Mouse (Mus musculus): Measurements from ENCODE around the gene Tesc. TPM values are rescaled to one million over a fixed set of nuclear protein-coding genes. Genes with fewer than 3 reads are reported as not detected.

Tesc gene
- polyA plus RNA-seq, 1 experiment: 8.8 TPM

- no peak overlapping the region for H3K9ac ChIP-seq (ENCODE audit: low read depth, poor library complexity, severe bottlenecking)
Observed at GRCm38 (mm10) chr5:118015669-118016068, 11.9 kb upstream of the Tesc start.

DNA sequence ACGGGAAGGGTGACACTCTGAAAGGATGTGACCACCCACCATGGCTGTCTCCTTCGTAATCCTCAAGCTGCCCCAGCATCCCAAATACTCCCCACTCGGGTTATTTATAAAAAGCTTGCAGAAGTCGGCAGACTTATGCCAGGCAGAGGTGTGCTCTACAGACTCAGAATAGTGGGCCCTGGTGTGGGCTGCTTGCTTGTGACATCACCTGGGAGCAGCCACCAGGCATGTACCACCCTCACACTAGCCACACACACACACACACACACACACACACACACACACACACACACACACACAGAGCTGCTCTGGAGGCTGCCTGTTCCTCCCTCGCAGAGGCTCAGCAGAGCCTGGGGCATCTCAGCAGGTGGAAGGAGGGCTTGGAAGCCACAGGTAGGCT, 10.0 kb upstream of the Tesc start:
- H3K36me3 ChIP-seq (ENCODE audit: control insufficient read depth, insufficient read depth, low read length, poor library complexity, severe bottlenecking): no peaks in the 10 kb centered on the region
- H3K9me3 ChIP-seq (replicated peaks; ENCODE audit: control insufficient read depth, insufficient read depth, low read length, poor library complexity, severe bottlenecking): no peaks in the 10 kb centered on the region
- peaks cover 2% of the 10 kb centered on the region for H3K4me1 ChIP-seq (ENCODE audit: control insufficient read depth, insufficient read depth, low read length)
- no peaks in the 10 kb centered on the region for H3K27me3 ChIP-seq (ENCODE audit: control insufficient read depth, insufficient read depth, low read length, poor library complexity, severe bottlenecking)
- TF ChIP-seq CTCF (IDR thresholded peaks at IDR 0.05; ENCODE audit: low read depth, low read length): no peak
- TF ChIP-seq EP300 (IDR thresholded peaks at IDR 0.05; ENCODE audit: insufficient read depth, low read depth, low read length): no peak
- TF ChIP-seq POLR2A (IDR thresholded peaks at IDR 0.05; ENCODE audit: insufficient read depth, low read length): no peak
- no peak overlapping the region for H3K27ac ChIP-seq (ENCODE audit: insufficient read depth, low read length)
- no peak overlapping the region for H3K4me3 ChIP-seq (ENCODE audit: low read depth, low read length)
- no peak overlapping the region for H3K9ac ChIP-seq (ENCODE audit: low read depth, poor library complexity, severe bottlenecking)

More at GRCm38 (mm10) chr5:118015669-118016068, 11.9 kb upstream of the Tesc start:
- TF ChIP-seq CTCF (IDR thresholded peaks at IDR 0.05; ENCODE audit: low read depth, low read length) (no peak), EP300 (IDR thresholded peaks at IDR 0.05; ENCODE audit: insufficient read depth, low read depth, low read length) (no peak), POLR2A (IDR thresholded peaks at IDR 0.05; ENCODE audit: insufficient read depth, low read length) (no peak)
- Histone ChIP-seq H3K9me3 (replicated peaks; ENCODE audit: control insufficient read depth, insufficient read depth, low read length, poor library complexity, severe bottlenecking) (no peaks in the 10 kb centered on the region), H3K27ac (ENCODE audit: insufficient read depth, low read length) (no peak overlapping the region), H3K4me1 (ENCODE audit: control insufficient read depth, insufficient read depth, low read length) (peaks cover 2% of the 10 kb centered on the region), H3K27me3 (ENCODE audit: control insufficient read depth, insufficient read depth, low read length, poor library complexity, severe bottlenecking) (no peaks in the 10 kb centered on the region), H3K36me3 (ENCODE audit: control insufficient read depth, insufficient read depth, low read length, poor library complexity, severe bottlenecking) (no peaks in the 10 kb centered on the region), H3K4me3 (ENCODE audit: low read depth, low read length) (no peak overlapping the region)

- Histone ChIP-seq H3K9ac (ENCODE audit: low read depth, poor library complexity, severe bottlenecking) (no peak overlapping the region), H3K9me3 (replicated peaks; ENCODE audit: control insufficient read depth, insufficient read depth, low read length, poor library complexity, severe bottlenecking) (no peaks in the 10 kb centered on the region), H3K27ac (ENCODE audit: insufficient read depth, low read length) (no peak overlapping the region), H3K4me3 (ENCODE audit: low read depth, low read length) (no peak overlapping the region), H3K27me3 (ENCODE audit: control insufficient read depth, insufficient read depth, low read length, poor library complexity, severe bottlenecking) (no peaks in the 10 kb centered on the region), H3K36me3 (ENCODE audit: control insufficient read depth, insufficient read depth, low read length, poor library complexity, severe bottlenecking) (no peaks in the 10 kb centered on the region), H3K4me1 (ENCODE audit: control insufficient read depth, insufficient read depth, low read length) (no peaks in the 10 kb centered on the region)
- no peak for TF ChIP-seq POLR2A (IDR thresholded peaks at IDR 0.05; ENCODE audit: insufficient read depth, low read length)
- TF ChIP-seq EP300 (IDR thresholded peaks at IDR 0.05; ENCODE audit: insufficient read depth, low read depth, low read length): no peak
- TF ChIP-seq CTCF (IDR thresholded peaks at IDR 0.05; ENCODE audit: low read depth, low read length): no peak
Observed at GRCm38 (mm10) chr5:118019905-118020304, 7.6 kb upstream of the Tesc start.

DNA sequence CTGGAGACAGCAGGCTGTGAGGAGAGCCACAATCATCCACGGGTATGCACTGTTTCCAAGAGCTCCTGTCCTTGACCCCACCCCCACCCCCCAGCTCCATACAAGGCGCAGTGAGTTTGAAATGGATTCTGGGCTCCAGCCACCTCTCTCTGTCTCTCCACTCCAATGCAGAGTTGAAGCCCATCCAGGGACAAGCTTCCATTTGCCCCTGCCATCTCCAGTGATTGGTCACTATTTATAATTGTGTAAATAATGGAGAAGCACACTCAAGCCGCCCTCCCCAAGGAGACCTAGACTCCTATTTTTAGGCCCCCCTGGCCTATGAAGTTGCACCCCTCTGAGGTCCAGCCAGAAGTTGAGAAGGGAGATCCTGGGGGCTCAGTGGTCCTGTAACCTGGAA, 4.5 kb upstream of the Tesc start:
- no peaks in the 10 kb centered on the region for H3K36me3 ChIP-seq (ENCODE audit: control insufficient read depth, insufficient read depth, low read length, poor library complexity, severe bottlenecking)
- H3K27me3 ChIP-seq (ENCODE audit: control insufficient read depth, insufficient read depth, low read length, poor library complexity, severe bottlenecking): peaks cover 12% of the 10 kb centered on the region
- H3K27ac ChIP-seq (ENCODE audit: insufficient read depth, low read length): no peak overlapping the region
- TF ChIP-seq POLR2A (IDR thresholded peaks at IDR 0.05; ENCODE audit: insufficient read depth, low read length) (no peak), CTCF (IDR thresholded peaks at IDR 0.05; ENCODE audit: low read depth, low read length) (no peak), EP300 (IDR thresholded peaks at IDR 0.05; ENCODE audit: insufficient read depth, low read depth, low read length) (no peak)
- no peaks in the 10 kb centered on the region for H3K9me3 ChIP-seq (replicated peaks; ENCODE audit: control insufficient read depth, insufficient read depth, low read length, poor library complexity, severe bottlenecking)
- H3K9ac ChIP-seq (ENCODE audit: low read depth, poor library complexity, severe bottlenecking): no peak overlapping the region
- no peaks in the 10 kb centered on the region for H3K4me1 ChIP-seq (ENCODE audit: control insufficient read depth, insufficient read depth, low read length)
- no peak overlapping the region for H3K4me3 ChIP-seq (ENCODE audit: low read depth, low read length)

DNA sequence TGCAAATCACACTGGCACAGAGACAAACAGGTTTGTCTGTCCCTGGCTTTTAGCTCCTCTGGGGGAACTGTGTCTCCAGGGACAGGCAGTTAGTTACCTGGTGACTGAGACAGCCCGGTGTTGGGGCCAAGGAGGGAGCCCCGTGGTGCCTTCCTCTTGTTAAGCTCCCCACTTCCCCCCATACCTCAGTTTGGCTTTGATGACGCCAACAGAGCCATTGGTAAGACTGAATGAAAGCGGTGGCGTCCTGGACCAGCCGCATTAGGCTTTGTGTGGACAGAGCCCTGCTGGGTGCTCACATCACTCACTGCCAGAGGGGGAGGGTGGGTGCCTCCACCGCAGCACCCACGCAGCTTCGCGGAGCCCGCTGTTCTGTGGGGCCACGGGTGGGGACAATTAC, 1.7 kb upstream of the Tesc start:
- H3K4me3 ChIP-seq (ENCODE audit: low read depth, low read length): no peak overlapping the region

DNA sequence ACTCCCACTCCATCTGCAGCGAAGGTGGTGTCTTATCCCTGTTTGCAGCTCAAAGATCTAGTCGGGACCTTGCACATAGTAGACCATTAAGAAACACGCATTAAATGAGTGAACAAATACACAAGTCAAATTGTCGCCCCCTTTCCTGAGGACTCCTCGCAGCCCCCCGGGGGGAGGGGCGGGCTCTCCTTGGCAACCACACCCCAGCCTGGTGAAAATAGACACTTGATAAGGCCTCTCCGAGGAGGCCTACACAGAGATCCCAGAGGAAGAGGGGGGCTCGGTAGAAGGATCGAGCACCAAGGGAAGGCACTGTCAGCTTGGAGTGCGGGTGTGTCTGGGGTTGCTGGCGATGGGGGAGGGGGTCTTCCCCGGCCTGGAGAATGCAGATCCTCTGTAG, 1.2 kb upstream of the Tesc start:
- Histone ChIP-seq H3K9ac (ENCODE audit: low read depth, poor library complexity, severe bottlenecking) (no peak overlapping the region), H3K36me3 (ENCODE audit: control insufficient read depth, insufficient read depth, low read length, poor library complexity, severe bottlenecking) (no peaks in the 10 kb centered on the region), H3K4me1 (ENCODE audit: control insufficient read depth, insufficient read depth, low read length) (no peaks in the 10 kb centered on the region), H3K4me3 (ENCODE audit: low read depth, low read length) (no peak overlapping the region), H3K27ac (ENCODE audit: insufficient read depth, low read length) (no peak overlapping the region), H3K9me3 (replicated peaks; ENCODE audit: control insufficient read depth, insufficient read depth, low read length, poor library complexity, severe bottlenecking) (no peaks in the 10 kb centered on the region), H3K27me3 (ENCODE audit: control insufficient read depth, insufficient read depth, low read length, poor library complexity, severe bottlenecking) (peaks cover 19% of the 10 kb centered on the region)
- TF ChIP-seq EP300 (IDR thresholded peaks at IDR 0.05; ENCODE audit: insufficient read depth, low read depth, low read length): no peak
- TF ChIP-seq CTCF (IDR thresholded peaks at IDR 0.05; ENCODE audit: low read depth, low read length): no peak
- no peak for TF ChIP-seq POLR2A (IDR thresholded peaks at IDR 0.05; ENCODE audit: insufficient read depth, low read length)

More for the DNA sequence above, 1.7 kb upstream of the Tesc start:
- Histone ChIP-seq H3K9me3 (replicated peaks; ENCODE audit: control insufficient read depth, insufficient read depth, low read length, poor library complexity, severe bottlenecking) (no peaks in the 10 kb centered on the region), H3K27ac (ENCODE audit: insufficient read depth, low read length) (no peak overlapping the region), H3K36me3 (ENCODE audit: control insufficient read depth, insufficient read depth, low read length, poor library complexity, severe bottlenecking) (no peaks in the 10 kb centered on the region), H3K4me1 (ENCODE audit: control insufficient read depth, insufficient read depth, low read length) (no peaks in the 10 kb centered on the region), H3K27me3 (ENCODE audit: control insufficient read depth, insufficient read depth, low read length, poor library complexity, severe bottlenecking) (peaks cover 19% of the 10 kb centered on the region), H3K9ac (ENCODE audit: low read depth, poor library complexity, severe bottlenecking) (no peak overlapping the region)
- TF ChIP-seq POLR2A (IDR thresholded peaks at IDR 0.05; ENCODE audit: insufficient read depth, low read length) (no peak), CTCF (IDR thresholded peaks at IDR 0.05; ENCODE audit: low read depth, low read length) (no peak), EP300 (IDR thresholded peaks at IDR 0.05; ENCODE audit: insufficient read depth, low read depth, low read length) (no peak)

All from ES-Bruce4 (cell line).